Mouse (Mus musculus) yolk sac, embryonic 10.5 days (tissue): ENCODE results near the gene Gm9789.
"Not testable (repeated sequence)": the region's sequence is repeated elsewhere in the genome, so short reads cannot be mapped to it uniquely, and the experiment has no call there.

Source experiments
- DNase-seq: peaks from one replicate; pipeline ENCODE4 v3.0.0-alpha.2; 2017; ENCODE audit warnings: low spot score

The Gm9789 gene

GRCm38 (mm10) chr16:89157652-89158051, at the start of gene Gm9789:
Gene Gm9789 (plus strand): TSS chr16:89157952.
- no peak for DNase-seq

- DNase-seq, result no peak
Measured at GRCm38 (mm10) chr16:89140551-89140950, 17.2 kb upstream of the Gm9789 start, which contains the start of gene Gm6358. Gene Gm6358 (plus strand): TSS chr16:89140851.

DNA sequence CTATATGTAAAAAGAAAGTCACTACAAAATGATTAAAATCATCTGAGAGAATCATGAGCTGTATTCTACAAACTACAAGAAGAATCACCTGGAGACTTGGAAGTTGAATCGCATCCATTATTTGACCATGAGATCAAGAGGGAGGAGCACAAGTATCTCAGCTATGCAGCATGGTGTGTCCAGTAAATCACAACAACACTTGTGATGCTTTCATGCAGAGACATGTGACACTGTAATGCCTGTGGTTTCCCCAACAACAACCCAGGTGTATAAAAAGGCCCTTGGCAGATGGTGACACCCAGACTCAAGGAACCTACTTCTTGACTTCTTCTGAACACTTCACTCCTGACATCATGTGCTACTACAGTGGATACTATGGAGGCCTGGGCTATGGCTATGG, 7.0 kb upstream of the Gm9789 start, which contains the start of gene Gm10061:
Gene Gm10061, plus strand, starts transcription at position 301 of the 400 bp plus-strand sequence.
- DNase-seq, result no peak

GRCm38 (mm10) chr16:89169190-89169589, 11.4 kb downstream of the Gm9789 start, which contains the start of gene Gm7735:
Gene Gm7735 (plus strand): TSS chr16:89169490.
- DNase-seq, result not testable (repeated sequence)

DNA sequence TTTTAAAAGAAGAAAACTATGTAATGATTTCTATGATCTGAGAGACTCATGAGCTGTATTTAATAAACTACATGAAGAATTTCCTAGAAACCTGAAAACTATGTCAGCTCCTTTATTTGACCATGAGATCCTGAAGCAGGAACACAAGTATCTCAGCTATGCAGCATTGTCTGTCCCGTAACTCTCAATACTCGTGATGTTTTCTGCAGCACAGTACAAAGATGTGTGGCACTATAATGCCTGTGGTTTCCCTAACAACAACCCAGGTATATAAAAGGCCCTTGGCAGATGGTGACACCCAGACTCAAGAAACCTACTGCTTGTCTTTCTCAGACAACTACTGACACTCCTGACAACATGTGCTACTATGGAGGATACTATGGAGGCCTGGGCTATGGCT, 16.7 kb downstream of the Gm9789 start, which contains the start of gene 1110057P08Rik:
Gene 1110057P08Rik, plus strand, starts transcription at position 301 of the 400 bp plus-strand sequence.
- no peak for DNase-seq

- DNase-seq, result no peak
Measured at GRCm38 (mm10) chr16:89188621-89189020, 30.9 kb downstream of the Gm9789 start.

DNA sequence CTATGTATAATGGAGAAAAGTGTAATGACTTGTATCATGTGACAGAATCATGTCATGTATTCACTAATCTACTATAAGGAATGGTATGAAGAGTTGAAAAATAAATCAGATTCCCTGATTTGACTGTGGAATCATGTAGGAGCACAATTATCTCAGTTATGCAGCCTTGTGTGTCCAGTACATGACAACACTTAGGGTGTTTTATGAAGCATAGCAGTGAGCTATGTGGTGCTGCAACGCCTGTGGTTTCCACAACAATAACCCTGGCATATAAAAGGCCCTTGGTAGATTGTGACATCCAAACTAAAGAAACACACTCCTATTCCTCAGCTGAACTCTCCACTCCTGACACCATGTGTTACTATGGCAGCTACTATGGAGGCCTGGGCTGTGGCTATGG, 47.8 kb downstream of the Gm9789 start, which contains the start of gene Krtap20-2:
Gene Krtap20-2, plus strand, starts transcription at position 301 of the 400 bp plus-strand sequence.
- no peak for DNase-seq
